ENCODE assay signal across 8 mouse cellular contexts in the genomic region with DNA sequence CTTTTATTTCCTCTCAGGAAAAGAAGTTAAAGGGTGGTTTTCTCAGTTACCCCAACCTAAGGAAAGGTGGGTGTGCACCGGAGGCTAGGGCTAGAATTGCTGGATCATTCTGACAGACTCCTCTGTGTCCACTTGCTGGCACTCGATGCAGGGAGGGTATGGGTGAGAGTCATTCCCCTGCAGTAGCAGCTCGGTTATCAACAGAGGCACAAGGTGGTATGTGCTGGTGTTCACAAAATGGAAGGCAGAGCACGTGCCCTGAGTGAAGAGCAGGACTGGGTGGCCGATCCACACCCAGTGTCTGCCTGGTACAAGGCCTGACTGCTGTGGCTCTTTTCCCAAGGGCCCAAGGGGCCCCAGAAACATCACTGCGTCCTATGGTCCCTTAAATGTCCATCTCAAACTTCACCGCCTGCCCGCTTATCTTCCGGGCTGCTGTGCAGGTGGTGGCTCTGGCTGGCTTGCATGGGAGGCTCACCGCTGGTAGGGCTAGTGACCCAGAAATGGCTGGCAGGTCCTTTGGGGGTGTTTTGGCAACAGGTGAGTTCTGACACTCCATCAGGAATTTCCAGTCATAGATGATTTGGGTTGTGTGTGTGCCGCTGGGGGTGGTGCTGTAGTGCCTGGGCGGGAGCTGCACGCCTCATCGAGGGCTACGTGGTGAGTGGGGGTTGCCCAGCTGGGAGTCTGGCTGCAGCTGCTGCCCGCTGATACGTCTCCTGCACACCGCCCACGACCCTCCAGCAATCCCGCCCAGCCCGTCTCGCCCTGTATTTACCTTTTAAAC. TPM values are rescaled to one million over a fixed set of nuclear protein-coding genes. Genes with fewer than 3 reads are reported as not detected.
A peak's percentile ranks its signal among the peaks of the same experiment; 100 is the strongest.
DNase-seq lines count a peak whose midpoint lies in the region; ATAC-seq and TF ChIP-seq lines count a peak whose summit lies in the region.

No protein-coding gene starts in this region.

- peaks cover 94% of the 10 kb centered on the region for H3K79me2 ChIP-seq in macrophage (ENCODE audit: inconsistent target)

- TF ChIP-seq CTCF in testis, adult 2 months (IDR thresholded peaks at IDR 0.05; ENCODE audit: control insufficient read depth, insufficient read depth, insufficient replicate concordance, low read depth, low read length) = no peak

- WGBS in kidney, embryonic 15.5 days = 43% methylated on average over 22 of the region's 22 CpGs
- 31% methylated on average over 22 of the region's 22 CpGs for WGBS in intestine, embryonic 16.5 days
- WGBS in macrophage (ENCODE audit: missing documents) = 14% methylated on average over 21 of the region's 22 CpGs

- peaks cover 12% of the 10 kb centered on the region for H3K4me1 ChIP-seq in kidney, embryonic 15.5 days
- peaks cover 16% of the 10 kb centered on the region for H3K4me1 ChIP-seq in intestine, embryonic 16.5 days (ENCODE audit: control insufficient read depth, insufficient read depth, low read length)
- H3K4me1 ChIP-seq in testis, adult 2 months (ENCODE audit: control insufficient read depth, insufficient read depth, low read length) = peaks cover 7% of the 10 kb centered on the region

- peak overlapping the region; percentile 52 for H3K4me2 ChIP-seq in kidney, embryonic 15.5 days
- H3K4me2 ChIP-seq in intestine, embryonic 16.5 days (ENCODE audit: low read depth, low read length) = peak overlapping the region; percentile 39

- H3K36me3 ChIP-seq in kidney, embryonic 15.5 days = no peaks in the 10 kb centered on the region
- no peaks in the 10 kb centered on the region for H3K36me3 ChIP-seq in intestine, embryonic 16.5 days (ENCODE audit: control insufficient read depth, insufficient read depth, low read length)
- 0 out of 2 replicates have a peak, but pooled peaks cover 6% of the 10 kb centered on the region for H3K36me3 ChIP-seq in macrophage (ENCODE audit: inconsistent target)
- no peaks in the 10 kb centered on the region for H3K36me3 ChIP-seq in testis, adult 2 months (ENCODE audit: control insufficient read depth, insufficient read depth, low read length)

- TF ChIP-seq POLR2A in testis, adult 2 months (IDR thresholded peaks at IDR 0.05; ENCODE audit: control insufficient read depth, low read depth, low read length) = no peak

- H3K9me3 ChIP-seq in kidney, embryonic 15.5 days (replicated peaks) = no peaks in the 10 kb centered on the region
- no peaks in the 10 kb centered on the region for H3K9me3 ChIP-seq in intestine, embryonic 16.5 days (ENCODE audit: control insufficient read depth, low read length)

- ATAC-seq in kidney, embryonic 15.5 days (replicated peaks; ENCODE audit: low FRiP score) = peak; percentile 93; the same call in 1 of the 2 replicates
- peak; percentile 66 for ATAC-seq in intestine, embryonic 16.5 days

- no peaks in the 10 kb centered on the region for H3K27me3 ChIP-seq in kidney, embryonic 15.5 days
- no peaks in the 10 kb centered on the region for H3K27me3 ChIP-seq in intestine, embryonic 16.5 days (replicated peaks; ENCODE audit: control insufficient read depth, insufficient read depth, low read length)
- H3K27me3 ChIP-seq in testis, adult 2 months (ENCODE audit: control insufficient read depth, insufficient read depth, low read length) = no peaks in the 10 kb centered on the region

- H3K9ac ChIP-seq in kidney, embryonic 15.5 days = no peak overlapping the region
- peak overlapping the region; percentile 29; the same call in 1 of the 2 replicates for H3K9ac ChIP-seq in intestine, embryonic 16.5 days (ENCODE audit: low read depth, low read length)

- H3K4me3 ChIP-seq in kidney, embryonic 15.5 days (replicated peaks) = peak overlapping the region; percentile 14; the same call in 1 of the 2 replicates
- peak overlapping the region; percentile 11 for H3K4me3 ChIP-seq in intestine, embryonic 16.5 days (ENCODE audit: low read length)
- peak overlapping the region; percentile 48 for H3K4me3 ChIP-seq in macrophage (ENCODE audit: inconsistent target)
- peak overlapping the region; percentile 17 for H3K4me3 ChIP-seq in testis, adult 2 months (ENCODE audit: control insufficient read depth, low read depth, low read length)

- DNase-seq in kidney, adult 11 months = no peak
- DNase-seq in embryo, embryonic 11 days = peak; percentile 37
- DNase-seq in cerebellum, postnatal 14 days = no peak
- DNase-seq in frontal cortex, postnatal 14 days (ENCODE audit: low spot score in 2 of 2) = no peak

- no peak overlapping the region for H3K27ac ChIP-seq in kidney, embryonic 15.5 days
- H3K27ac ChIP-seq in intestine, embryonic 16.5 days (ENCODE audit: low read length) = peak overlapping the region; percentile 28; the same call in 1 of the 2 replicates
- peak overlapping the region; percentile 32 for H3K27ac ChIP-seq in macrophage
- peak overlapping the region; percentile 17 for H3K27ac ChIP-seq in testis, adult 2 months (ENCODE audit: control insufficient read depth, insufficient read depth, low read depth, low read length)

RNA-seq across cellular contexts. Expression of a gene that starts 11.6 kb away (rescaled TPM):
- polyA plus RNA-seq in kidney, embryonic 15.5 days (2015; fragmentation: Nextera tagmentation; extraction: Ambion mirVana) = 1.7 and 2.1 TPM in 2 replicates
- 3.2 and 3.6 TPM in 2 replicates for polyA plus RNA-seq in intestine, embryonic 16.5 days (2015; fragmentation: Nextera tagmentation; extraction: Ambion mirVana)
- total RNA-seq in macrophage (2018; cell fraction: chromatin; rRNA removed) = 100 to 1,000 TPM in 13 of 26 experiments, 10 to 100 TPM in 11, 1 to 10 TPM in 2; 6.9 to 403 (median 98.1) TPM
- total RNA-seq in macrophage (2018; cell fraction: cytosol; rRNA removed) = 100 to 1,000 TPM in 15 of 26 experiments, 10 to 100 TPM in 11; 52.2 to 394 (median 215) TPM
- 100 to 1,000 TPM in 16 of 26 experiments, 10 to 100 TPM in 10; 27.4 to 356 (median 184) TPM for total RNA-seq in macrophage (2018; cell fraction: nucleus; rRNA removed)
- polyA plus RNA-seq in macrophage (2018) = 34.8 to 249 TPM (median 64.0 TPM) in 3 replicates
- 0.37 and 0.42 TPM in 2 replicates for polyA plus RNA-seq in testis, adult 2 months (2012; rRNA removed)

RNA-seq across cellular contexts. Expression of a gene that starts 24.0 kb away (rescaled TPM):
- polyA plus RNA-seq in kidney, embryonic 15.5 days (2015; fragmentation: Nextera tagmentation; extraction: Ambion mirVana) = 0.32 TPM in 1 of 2 replicates, not detected in the other
- 0.86 and 1.0 TPM in 2 replicates for polyA plus RNA-seq in intestine, embryonic 16.5 days (2015; fragmentation: Nextera tagmentation; extraction: Ambion mirVana)
- 100 to 1,000 TPM in 13 of 26 experiments, 10 to 100 TPM in 8, 1 to 10 TPM in 5; 3.2 to 381 (median 96.4) TPM for total RNA-seq in macrophage (2018; cell fraction: chromatin; rRNA removed)
- total RNA-seq in macrophage (2018; cell fraction: cytosol; rRNA removed) = 100 to 1,000 TPM in 14 of 26 experiments, 10 to 100 TPM in 12; 22.0 to 727 (median 214) TPM
- total RNA-seq in macrophage (2018; cell fraction: nucleus; rRNA removed) = 100 to 1,000 TPM in 15 of 26 experiments, 10 to 100 TPM in 11; 14.5 to 657 (median 295) TPM
- polyA plus RNA-seq in macrophage (2018) = 27.3 to 134 TPM (median 32.0 TPM) in 3 replicates
- 0.08 and 0.63 TPM in 2 replicates for polyA plus RNA-seq in testis, adult 2 months (2012; rRNA removed)

RNA-seq across cellular contexts. Expression of a gene that starts 26.7 kb away (rescaled TPM):
- not detected in 2 replicates for polyA plus RNA-seq in kidney, embryonic 15.5 days (2015; fragmentation: Nextera tagmentation; extraction: Ambion mirVana)
- polyA plus RNA-seq in intestine, embryonic 16.5 days (2015; fragmentation: Nextera tagmentation; extraction: Ambion mirVana) = not detected in 2 replicates
- under 1 TPM in 2 of 26 experiments, not detected in 24; 0.38 to 0.63 TPM for total RNA-seq in macrophage (2018; cell fraction: chromatin; rRNA removed)
- not detected for total RNA-seq in macrophage (2018; cell fraction: cytosol; rRNA removed)
- total RNA-seq in macrophage (2018; cell fraction: nucleus; rRNA removed) = under 1 TPM in 2 of 26 experiments, not detected in 24; 0.14 to 0.36 TPM
- polyA plus RNA-seq in macrophage (2018) = not detected in 3 replicates
- polyA plus RNA-seq in testis, adult 2 months (2012; rRNA removed) = not detected in 2 replicates

RNA-seq across cellular contexts. Expression of a gene that starts 37.0 kb away (rescaled TPM):
- polyA plus RNA-seq in kidney, embryonic 15.5 days (2015; fragmentation: Nextera tagmentation; extraction: Ambion mirVana) = 0.93 and 1.0 TPM in 2 replicates
- polyA plus RNA-seq in intestine, embryonic 16.5 days (2015; fragmentation: Nextera tagmentation; extraction: Ambion mirVana) = 0.65 and 0.87 TPM in 2 replicates
- total RNA-seq in macrophage (2018; cell fraction: chromatin; rRNA removed) = 100 to 1,000 TPM in 21 of 26 experiments, 10 to 100 TPM in 5; 39.0 to 542 (median 279) TPM
- total RNA-seq in macrophage (2018; cell fraction: cytosol; rRNA removed) = 100 to 1,000 TPM in 19 of 26 experiments, 10 to 100 TPM in 7; 41.5 to 220 (median 127) TPM
- total RNA-seq in macrophage (2018; cell fraction: nucleus; rRNA removed) = 100 to 1,000 TPM in 19 of 26 experiments, 10 to 100 TPM in 7; 48.5 to 419 (median 203) TPM
- 39.3 to 117 TPM (median 92.6 TPM) in 3 replicates for polyA plus RNA-seq in macrophage (2018)
- 0.35 TPM in 2 replicates for polyA plus RNA-seq in testis, adult 2 months (2012; rRNA removed)

RNA-seq across cellular contexts. Expression of a gene that starts 54.1 kb away (rescaled TPM):
- not detected in 2 replicates for polyA plus RNA-seq in kidney, embryonic 15.5 days (2015; fragmentation: Nextera tagmentation; extraction: Ambion mirVana)
- polyA plus RNA-seq in intestine, embryonic 16.5 days (2015; fragmentation: Nextera tagmentation; extraction: Ambion mirVana) = not detected in 2 replicates
- total RNA-seq in macrophage (2018; cell fraction: chromatin; rRNA removed) = 1 to 10 TPM in 6 of 26 experiments, under 1 TPM in 4, not detected in 16; 0.63 to 2.4 (median 1.2) TPM
- under 1 TPM in 6 of 26 experiments, not detected in 20; 0.06 to 0.10 (median 0.07) TPM for total RNA-seq in macrophage (2018; cell fraction: cytosol; rRNA removed)
- under 1 TPM in 8 of 26 experiments, not detected in 18; 0.15 to 0.72 (median 0.36) TPM for total RNA-seq in macrophage (2018; cell fraction: nucleus; rRNA removed)
- not detected in 3 replicates for polyA plus RNA-seq in macrophage (2018)
- polyA plus RNA-seq in testis, adult 2 months (2012; rRNA removed) = not detected in 2 replicates

Comparison
In these comparisons a context has a peak if more than half of its experiments do, and no peak if none do; other contexts are left out.
1. RNA of a gene that starts 24.0 kb away (polyA plus RNA-seq): 27.3 to 134 TPM in macrophage; 0.86 to 1.0 TPM in intestine, embryonic 16.5 days, 0.08 to 0.63 TPM in testis, adult 2 months and 0.32 TPM in kidney, embryonic 15.5 days; every median in the first group is over 10 times any median in the second.
2. Peak in every context shown above with its lines, with median percentiles within 50 percentile points of each other: H3K4me3 ChIP-seq.